Mouse (Mus musculus) hindbrain, embryonic 14.5 days (tissue): Measurements from ENCODE around the gene Urad. TPM values are rescaled to one million over a fixed set of nuclear protein-coding genes. Genes with fewer than 3 reads are reported as not detected.

Experiments used
- ATAC-seq: fragments of 200-750 bp; cut with Nextera tagmentation; 2 replicates; pipeline ENCODE4 v1.8.0; 2017; ENCODE audit warnings: moderate number of reproducible peaks, mild to moderate bottlenecking, moderate TSS enrichment, moderate library complexity; ENCODE audit not compliant: low FRiP score
- DNase-seq: peaks from one replicate; pipeline ENCODE4 v3.0.0-alpha.2; 2015; ENCODE audit warnings: low spot score
- H3K27ac ChIP-seq: fragments of 300-500 bp; sonication (generic); 2 replicates; pipeline ENCODE4 v1.5.1; 2014; ENCODE audit warnings: mild to moderate bottlenecking, moderate library complexity
- H3K27me3 ChIP-seq: fragments of 300-500 bp; sonication (generic); 2 replicates; pipeline ENCODE4 v1.6.1; 2014; ENCODE audit warnings: mild to moderate bottlenecking, low read length, mixed read lengths; ENCODE audit not compliant: control insufficient read depth, insufficient read depth
- H3K36me3 ChIP-seq: fragments of 300-500 bp; sonication (generic); replicated peaks from 2 replicates; pipeline ENCODE4 v1.6.1; 2014; ENCODE audit not compliant: control insufficient read depth, insufficient read depth
- H3K4me1 ChIP-seq: fragments of 300-500 bp; sonication (generic); replicated peaks from 2 replicates; pipeline ENCODE4 v1.6.1; 2014; ENCODE audit warnings: antibody characterized with exemption, low read length, mixed read lengths; ENCODE audit not compliant: control insufficient read depth, insufficient read depth
- H3K4me2 ChIP-seq: fragments of 300-500 bp; sonication (generic); replicated peaks from 2 replicates; pipeline ENCODE4 v1.6.1; 2014; ENCODE audit warnings: mild to moderate bottlenecking, moderate library complexity
- H3K4me3 ChIP-seq: fragments of 300-500 bp; sonication (generic); replicated peaks from 2 replicates; pipeline ENCODE4 v1.5.1; 2014; ENCODE audit warnings: mild to moderate bottlenecking, low read length
- H3K9ac ChIP-seq: fragments of 300-500 bp; sonication (generic); 2 replicates; pipeline ENCODE4 v1.6.1; 2014
- H3K9me3 ChIP-seq: fragments of 300-500 bp; sonication (generic); 2 replicates; pipeline ENCODE4 v1.6.1; 2016; ENCODE audit warnings: low read length; ENCODE audit not compliant: control insufficient read depth
- WGBS: fragments of 180-500 bp; shearing (Covaris S2); extraction: QIAGEN DNeasy Blood & Tissue Kit; methylation state at CpG from one replicate; pipeline ENCODE4 v1.1.7; 2014; 5-methylcytosine and 5-hydroxymethylcytosine counted together
- polyA plus RNA-seq: library from polyadenylated mRNA; unstranded; fragments of >200 nt; fragmentation: Nextera tagmentation; extraction: Ambion mirVana; gene quantifications from 2 replicates; pipeline ENCODE4 v1.2.1, GENCODE M21; 2014

Gene Urad
- polyA plus RNA-seq, 1 experiment from 2014 or later: not detected

GRCm38 (mm10) chr5:147275761-147276160, 46.5 kb downstream of the Urad start:
- H3K27me3 ChIP-seq: peaks cover 100% of the 10 kb centered on the region
- no peaks in the 10 kb centered on the region for H3K36me3 ChIP-seq
- ATAC-seq: no peak
- no peak overlapping the region for H3K4me2 ChIP-seq
- no peak for DNase-seq
- no peak overlapping the region for H3K27ac ChIP-seq
- peaks cover 6% of the 10 kb centered on the region; the same call in 1 of the 2 replicates for H3K9me3 ChIP-seq
- WGBS: 18% methylated on average over 3 of the region's 3 CpGs
- H3K9ac ChIP-seq: no peak overlapping the region
- H3K4me1 ChIP-seq: no peaks in the 10 kb centered on the region
- no peak overlapping the region for H3K4me3 ChIP-seq

DNA sequence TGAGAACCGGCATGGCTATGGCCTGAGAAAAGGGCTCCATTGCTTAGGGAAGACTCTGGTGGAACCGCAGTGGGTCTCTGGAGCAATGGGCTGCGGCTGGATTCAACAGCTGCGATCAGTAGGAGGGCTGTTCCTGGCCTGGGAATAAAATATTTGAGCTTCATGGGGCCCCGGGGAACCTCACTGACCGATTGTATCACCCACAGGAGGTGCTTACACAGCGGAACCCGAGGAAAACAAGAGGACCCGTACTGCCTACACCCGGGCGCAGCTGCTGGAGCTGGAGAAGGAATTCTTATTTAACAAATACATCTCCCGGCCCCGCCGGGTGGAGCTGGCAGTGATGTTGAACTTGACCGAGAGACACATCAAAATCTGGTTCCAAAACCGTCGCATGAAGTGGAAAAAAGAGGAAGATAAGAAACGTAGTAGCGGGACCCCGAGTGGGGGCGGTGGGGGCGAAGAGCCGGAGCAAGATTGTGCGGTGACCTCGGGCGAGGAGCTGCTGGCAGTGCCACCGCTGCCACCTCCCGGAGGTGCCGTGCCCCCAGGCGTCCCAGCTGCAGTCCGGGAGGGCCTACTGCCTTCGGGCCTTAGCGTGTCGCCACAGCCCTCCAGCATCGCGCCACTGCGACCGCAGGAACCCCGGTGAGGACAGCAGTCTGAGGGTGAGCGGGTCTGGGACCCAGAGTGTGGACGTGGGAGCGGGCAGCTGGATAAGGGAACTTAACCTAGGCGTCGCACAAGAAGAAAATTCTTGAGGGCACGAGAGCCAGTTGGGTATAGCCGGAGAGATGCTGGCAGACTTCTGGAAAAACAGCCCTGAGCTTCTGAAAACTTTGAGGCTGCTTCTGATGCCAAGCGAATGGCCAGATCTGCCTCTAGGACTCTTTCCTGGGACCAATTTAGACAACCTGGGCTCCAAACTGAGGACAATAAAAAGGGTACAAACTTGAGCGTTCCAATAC, 47.8 kb downstream of the Urad start:
- H3K4me2 ChIP-seq: no peak overlapping the region
- H3K9ac ChIP-seq: no peak overlapping the region
- H3K36me3 ChIP-seq: no peaks in the 10 kb centered on the region
- H3K4me3 ChIP-seq: no peak overlapping the region
- DNase-seq: no peak
- peaks cover 100% of the 10 kb centered on the region for H3K27me3 ChIP-seq
- no peaks in the 10 kb centered on the region for H3K4me1 ChIP-seq
- H3K27ac ChIP-seq: no peak overlapping the region
- peaks cover 6% of the 10 kb centered on the region; the same call in 1 of the 2 replicates for H3K9me3 ChIP-seq
- 2% methylated on average over 48 of the region's 48 CpGs for WGBS
- ATAC-seq: no peak

DNA sequence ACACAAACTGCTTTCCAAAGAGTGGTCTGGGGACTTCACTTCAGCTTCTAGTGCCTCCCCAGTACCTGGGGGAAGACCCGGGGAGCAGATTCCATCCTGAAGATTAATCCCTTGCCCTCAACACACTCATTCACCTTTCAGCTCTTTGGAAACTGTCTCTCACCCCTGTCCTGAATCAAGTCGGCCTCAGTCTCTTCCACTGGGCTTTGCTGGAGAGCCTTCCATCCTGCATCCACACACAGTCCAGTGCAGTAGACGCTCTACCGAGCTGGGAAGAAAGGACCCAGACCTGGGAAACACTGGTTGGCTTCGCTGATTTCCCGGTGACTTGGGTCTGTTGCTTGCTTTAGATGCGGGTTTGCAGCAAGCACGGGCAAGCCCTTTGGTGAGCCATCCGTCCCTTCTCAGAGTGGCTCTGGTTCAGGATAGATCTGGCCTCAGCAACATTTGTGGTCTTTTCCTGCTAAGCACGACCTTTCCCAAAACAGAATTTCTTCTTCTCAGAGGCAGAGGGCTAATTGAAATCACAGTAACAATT, 49.4 kb downstream of the Urad start:
- no peaks in the 10 kb centered on the region for H3K4me1 ChIP-seq
- ATAC-seq (no peak), DNase-seq (no peak)
- no peak overlapping the region for H3K27ac ChIP-seq
- H3K4me2 ChIP-seq: no peak overlapping the region
- H3K27me3 ChIP-seq: peaks cover 100% of the 10 kb centered on the region
- H3K9ac ChIP-seq: no peak overlapping the region
- no peak overlapping the region for H3K4me3 ChIP-seq
- peaks cover 6% of the 10 kb centered on the region; the same call in 1 of the 2 replicates for H3K9me3 ChIP-seq
- H3K36me3 ChIP-seq: no peaks in the 10 kb centered on the region
- WGBS: under 1% methylated on average over 10 of the region's 10 CpGs

DNA sequence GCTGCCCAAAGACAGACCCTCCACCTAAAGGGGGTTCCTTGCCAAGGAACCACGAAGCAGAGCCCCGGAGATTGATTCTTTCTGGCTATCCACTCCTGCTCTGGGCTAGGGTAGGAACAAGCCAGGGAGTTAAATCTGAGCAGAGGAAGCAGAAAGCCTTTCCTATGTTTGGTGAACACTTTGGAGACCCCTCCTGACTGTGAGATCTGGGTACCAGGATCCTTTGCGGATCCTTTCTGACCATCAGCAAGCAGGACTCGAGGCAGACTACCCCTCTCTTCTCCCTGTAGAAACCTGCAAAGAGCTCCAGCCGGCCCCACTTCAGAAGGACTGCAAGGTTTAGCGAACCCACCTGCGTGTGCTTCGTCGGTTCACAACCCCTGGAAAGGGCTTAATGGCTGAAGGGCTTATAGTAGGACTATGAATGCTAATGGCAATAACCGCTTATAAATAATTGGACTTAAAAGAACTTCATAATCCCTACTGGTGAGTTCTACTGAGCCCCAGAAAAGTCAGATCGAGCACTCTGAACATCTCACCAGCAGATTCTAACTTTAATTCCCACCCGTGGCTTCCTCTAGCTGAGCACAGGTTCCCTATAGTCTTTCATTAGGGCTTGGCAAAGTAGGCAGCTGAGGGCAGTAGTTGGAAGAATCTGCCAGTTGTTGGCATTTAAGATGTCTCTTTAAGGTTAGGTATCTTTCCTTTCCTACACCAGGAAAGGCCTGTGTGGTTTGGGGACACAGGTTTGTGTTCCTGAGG, 50.0 kb downstream of the Urad start:
- no peak for DNase-seq
- H3K9ac ChIP-seq: no peak overlapping the region
- H3K36me3 ChIP-seq: no peaks in the 10 kb centered on the region
- H3K9me3 ChIP-seq: peaks cover 6% of the 10 kb centered on the region; the same call in 1 of the 2 replicates
- ATAC-seq: no peak
- 5% methylated on average over 12 of the region's 12 CpGs for WGBS
- peaks cover 100% of the 10 kb centered on the region for H3K27me3 ChIP-seq
- H3K27ac ChIP-seq: no peak overlapping the region
- no peak overlapping the region for H3K4me3 ChIP-seq
- H3K4me1 ChIP-seq: no peaks in the 10 kb centered on the region
- no peak overlapping the region for H3K4me2 ChIP-seq

GRCm38 (mm10) chr5:147270673-147271655, 51.3 kb downstream of the Urad start:
- no peaks in the 10 kb centered on the region for H3K4me1 ChIP-seq
- H3K4me2 ChIP-seq: no peak overlapping the region
- H3K4me3 ChIP-seq: no peak overlapping the region
- H3K27me3 ChIP-seq: peaks cover 100% of the 10 kb centered on the region
- no peak for ATAC-seq
- WGBS: 2% methylated on average over 29 of the region's 29 CpGs
- H3K27ac ChIP-seq: no peak overlapping the region
- H3K9me3 ChIP-seq: peaks cover 6% of the 10 kb centered on the region; the same call in 1 of the 2 replicates
- H3K36me3 ChIP-seq: no peaks in the 10 kb centered on the region
- DNase-seq: no peak
- no peak overlapping the region for H3K9ac ChIP-seq

DNA sequence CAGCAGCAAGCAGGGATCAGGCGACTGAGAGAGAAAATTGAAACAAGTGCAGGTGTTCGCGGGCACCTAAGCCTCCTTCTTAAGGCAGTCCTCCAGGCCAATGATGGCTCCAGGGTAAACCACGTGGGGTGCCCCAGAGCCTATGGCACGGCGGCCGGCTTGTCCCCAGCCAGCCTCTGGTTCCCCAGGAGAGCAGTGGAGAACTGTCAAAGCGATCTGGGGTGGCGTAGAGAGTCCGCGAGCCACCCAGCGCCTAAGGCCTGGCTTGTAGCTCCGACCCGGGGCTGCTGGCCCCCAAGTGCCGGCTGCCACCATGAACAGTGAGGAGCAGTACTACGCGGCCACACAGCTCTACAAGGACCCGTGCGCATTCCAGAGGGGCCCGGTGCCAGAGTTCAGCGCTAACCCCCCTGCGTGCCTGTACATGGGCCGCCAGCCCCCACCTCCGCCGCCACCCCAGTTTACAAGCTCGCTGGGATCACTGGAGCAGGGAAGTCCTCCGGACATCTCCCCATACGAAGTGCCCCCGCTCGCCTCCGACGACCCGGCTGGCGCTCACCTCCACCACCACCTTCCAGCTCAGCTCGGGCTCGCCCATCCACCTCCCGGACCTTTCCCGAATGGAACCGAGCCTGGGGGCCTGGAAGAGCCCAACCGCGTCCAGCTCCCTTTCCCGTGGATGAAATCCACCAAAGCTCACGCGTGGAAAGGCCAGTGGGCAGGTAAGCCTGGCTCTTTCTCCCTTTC, 52.1 kb downstream of the Urad start, which contains the start of gene Pdx1:
Gene Pdx1, plus strand, starts transcription at position 34 of the 747 bp plus-strand sequence.
- Histone ChIP-seq H3K4me1 (no peaks in the 10 kb centered on the region), H3K9me3 (no peaks in the 10 kb centered on the region), H3K4me3 (no peak within 1 kb of the TSS), H3K9ac (no peak within 1 kb of the TSS), H3K27me3 (peaks cover 100% of the 10 kb centered on the region), H3K27ac (no peak within 1 kb of the TSS), H3K36me3 (no peaks in the 10 kb centered on the region), H3K4me2 (no peak within 1 kb of the TSS)
- under 1% methylated on average over 42 of the region's 44 CpGs for WGBS
- ATAC-seq (no peak), DNase-seq (no peak)

DNA sequence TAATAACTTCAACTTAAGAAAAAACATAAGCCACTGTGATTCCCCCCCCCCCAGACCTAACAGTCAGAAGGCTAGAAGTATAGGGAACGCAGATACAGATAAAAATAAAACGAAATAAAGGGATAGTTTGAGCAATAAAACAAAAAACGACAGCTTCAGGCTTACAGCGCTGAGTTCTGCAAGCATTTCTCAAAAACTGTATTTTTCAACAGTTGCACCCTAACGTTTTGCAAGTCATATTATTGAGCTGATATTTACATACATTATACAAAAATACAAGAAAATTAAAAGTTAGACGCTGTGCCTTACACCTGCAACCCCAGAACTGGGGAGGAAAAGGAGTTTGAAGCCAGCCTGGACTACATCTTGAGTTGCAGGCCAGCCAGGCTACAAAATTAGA, 52.9 kb downstream of the Urad start:
- Histone ChIP-seq H3K27ac (no peak overlapping the region), H3K27me3 (peaks cover 97% of the 10 kb centered on the region), H3K4me2 (no peak overlapping the region), H3K4me3 (no peak overlapping the region), H3K9ac (no peak overlapping the region), H3K4me1 (no peaks in the 10 kb centered on the region), H3K9me3 (no peaks in the 10 kb centered on the region), H3K36me3 (no peaks in the 10 kb centered on the region)
- 4% methylated on average over 6 of the region's 6 CpGs for WGBS
- ATAC-seq (no peak), DNase-seq (no peak)

DNA sequence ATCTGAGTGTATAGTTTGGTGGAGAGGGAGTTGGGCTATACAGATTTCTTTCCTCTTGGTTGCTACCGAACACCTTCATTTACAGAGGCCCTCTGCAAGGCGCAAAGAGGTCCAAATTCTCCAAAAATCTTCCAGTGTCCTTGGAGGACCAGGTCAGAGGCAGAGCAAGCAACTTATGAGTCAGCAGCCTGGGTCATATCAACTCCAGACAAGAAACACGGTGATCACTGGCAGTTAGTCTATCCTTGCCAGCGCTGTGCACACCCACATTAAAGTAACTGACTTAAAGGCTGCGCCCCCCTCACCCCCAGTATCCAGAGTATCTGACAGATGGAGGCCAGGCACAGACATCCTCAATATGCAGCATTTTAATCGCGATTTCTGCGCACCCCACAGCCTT, 53.5 kb downstream of the Urad start:
- no peak for ATAC-seq
- WGBS: 3% methylated on average over 8 of the region's 8 CpGs

More for the DNA sequence above, 53.5 kb downstream of the Urad start:
- no peak overlapping the region for H3K9ac ChIP-seq
- no peaks in the 10 kb centered on the region for H3K4me1 ChIP-seq
- no peak overlapping the region for H3K27ac ChIP-seq
- H3K9me3 ChIP-seq: no peaks in the 10 kb centered on the region
- DNase-seq: no peak
- H3K36me3 ChIP-seq: no peaks in the 10 kb centered on the region
- H3K4me3 ChIP-seq: no peak overlapping the region
- no peak overlapping the region for H3K4me2 ChIP-seq
- H3K27me3 ChIP-seq: peaks cover 97% of the 10 kb centered on the region
